Mouse (Mus musculus): Measurements from ENCODE around the gene Abca14. TPM values are rescaled to one million over a fixed set of nuclear protein-coding genes. Genes with fewer than 3 reads are reported as not detected.

The Abca14 gene
- not detected in 2 replicates for total RNA-seq (2012; rRNA removed)
- not detected in 2 replicates for total RNA-seq (2014; rRNA removed)
- polyA plus RNA-seq (2012; ENCODE audit: insufficient read length, low read depth), result not detected in 2 replicates

DNA sequence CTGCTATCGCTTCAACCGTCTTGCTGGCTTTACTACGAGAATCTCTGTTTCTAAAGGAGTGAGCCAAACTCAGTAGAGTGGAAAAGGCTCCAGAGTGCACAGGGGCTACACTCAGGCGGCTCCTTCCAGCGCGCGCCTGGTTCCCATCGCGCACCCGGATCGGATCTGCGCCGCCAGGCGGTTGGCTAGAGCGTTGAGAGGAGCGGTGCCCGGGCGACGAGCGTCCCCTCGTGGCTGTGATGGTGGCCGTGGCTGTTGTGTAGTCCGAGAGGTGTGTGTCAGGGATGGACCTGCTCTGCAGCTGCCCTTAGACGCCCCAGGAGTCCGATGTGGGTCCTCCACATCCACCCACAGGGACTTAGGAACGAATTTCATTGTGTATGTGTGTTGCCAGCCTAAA is at the start of gene Abca14:
Gene Abca14 (plus strand): TSS at position 173 of the 400 bp plus-strand sequence.
- Histone ChIP-seq H3K4me3 (replicated peaks in 1 of 3; ENCODE audit: low read depth in 2 of 3, low read length in 2 of 3, poor library complexity in 1 of 3) (no peak within 1 kb of the TSS), H3K27me3 (replicated peaks) (no peaks in the 10 kb centered on the region), H3K4me2 (ENCODE audit: insufficient read depth, low read depth, poor library complexity, severe bottlenecking) (no peak within 1 kb of the TSS), H3K9me3 (replicated peaks; ENCODE audit: low read length) (no peaks in the 10 kb centered on the region), H3K79me2 (replicated peaks; ENCODE audit: control insufficient read depth, extremely low read depth, insufficient read depth, poor library complexity, severe bottlenecking) (no peaks in the 10 kb centered on the region), H3K9ac (ENCODE audit: insufficient read depth, low read depth) (no peak within 1 kb of the TSS), H3K36me3 (replicated peaks in 1 of 2; ENCODE audit: control insufficient read depth in 1 of 2, insufficient read depth in 1 of 2, low read length in 1 of 2) (no peaks in the 10 kb centered on the region), H3K4me1 (ENCODE audit: control insufficient read depth in 1 of 2, insufficient read depth in 2 of 2) (no peaks in the 10 kb centered on the region), H3K27ac (ENCODE audit: insufficient read depth, low read depth) (no peak within 1 kb of the TSS)
- in situ Hi-C loops (cut with MboI; ENCODE audit: low pct_ligation_motif_present, low pct_unique_long_range_greater_than_20kb, low sequenced_read_pairs) (no loop called here), dilution Hi-C loops (cut with MboI; ENCODE audit: extremely low pct_ligation_motif_present, extremely low pct_unique_long_range_greater_than_20kb, low sequenced_read_pairs) (no loop called here)
- TF ChIP-seq USF2 (conservative IDR thresholded peaks at IDR 0.05; ENCODE audit: low read depth, low read length), result no peak
- DNase-seq (ENCODE audit: extremely low read depth), result no peak

DNA sequence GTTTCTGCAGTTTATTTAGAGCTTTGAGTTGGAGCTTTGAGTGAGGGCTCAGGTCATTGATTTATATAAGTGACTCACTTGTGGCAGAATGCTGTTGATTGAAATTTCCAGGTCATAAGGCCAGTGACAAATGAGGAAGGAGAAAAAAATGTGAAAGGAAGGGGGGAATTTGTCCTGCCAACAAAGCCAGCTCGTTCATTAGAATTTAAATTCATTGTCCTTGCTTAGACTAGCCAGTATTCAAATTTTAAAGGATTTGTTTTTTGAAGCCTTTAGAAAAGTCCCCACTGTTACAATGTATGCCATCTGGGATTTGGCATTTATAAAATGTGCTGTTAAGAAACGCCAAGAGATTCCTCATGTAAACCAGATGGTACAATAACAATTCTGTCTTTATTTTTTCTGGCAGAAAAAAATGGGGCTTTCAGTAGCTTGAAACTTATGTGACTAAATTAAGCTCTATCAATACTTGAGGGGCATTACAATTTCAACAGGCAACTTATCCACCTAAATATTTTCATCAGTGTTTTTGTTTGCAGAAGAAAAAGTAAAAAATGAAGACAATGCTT is 46.8 kb upstream of the Abca14 start:
- no peak overlapping the region for H3K9ac ChIP-seq (ENCODE audit: insufficient read depth, low read depth)
- H3K4me1 ChIP-seq (ENCODE audit: control insufficient read depth in 1 of 2, insufficient read depth in 2 of 2), result no peaks in the 10 kb centered on the region
- no peaks in the 10 kb centered on the region for H3K79me2 ChIP-seq (replicated peaks; ENCODE audit: control insufficient read depth, extremely low read depth, insufficient read depth, poor library complexity, severe bottlenecking)
- no peak overlapping the region for H3K27ac ChIP-seq (ENCODE audit: insufficient read depth, low read depth)
- no peaks in the 10 kb centered on the region for H3K36me3 ChIP-seq (replicated peaks in 1 of 2; ENCODE audit: control insufficient read depth in 1 of 2, insufficient read depth in 1 of 2, low read length in 1 of 2)
- H3K9me3 ChIP-seq (replicated peaks; ENCODE audit: low read length), result peaks cover 12% of the 10 kb centered on the region
- TF ChIP-seq TCF12 (IDR thresholded peaks at IDR 0.05; ENCODE audit: low read depth, low read length) (no peak), UBTF (IDR thresholded peaks at IDR 0.05; ENCODE audit: low read depth, low read length) (no peak), CTCF (conservative IDR thresholded peaks at IDR 0.05 in 1 of 2, IDR thresholded peaks at IDR 0.05 in 1 of 2; ENCODE audit: low read depth in 2 of 2, low read length in 2 of 2) (no peak), KAT2A (IDR thresholded peaks at IDR 0.05; ENCODE audit: insufficient replicate concordance, low read length) (no peak), POLR2AphosphoS2 (IDR thresholded peaks at IDR 0.05; ENCODE audit: low read depth, low read length) (no peak), ZKSCAN1 (IDR thresholded peaks at IDR 0.05; ENCODE audit: borderline replicate concordance, low read depth, low read length) (no peak), TBP (conservative IDR thresholded peaks at IDR 0.05; ENCODE audit: low read depth, low read length) (no peak), HCFC1 (IDR thresholded peaks at IDR 0.05; ENCODE audit: low read depth, low read length) (no peak), POLR2A (IDR thresholded peaks at IDR 0.05; ENCODE audit: low read depth, low read length) (no peak), MAZ (IDR thresholded peaks at IDR 0.05; ENCODE audit: low read depth, low read length) (no peak), JUN (IDR thresholded peaks at IDR 0.05; ENCODE audit: insufficient read depth, low read depth, low read length) (no peak), ZNF384 (IDR thresholded peaks at IDR 0.05; ENCODE audit: low read depth, low read length) (no peak), USF2 (conservative IDR thresholded peaks at IDR 0.05; ENCODE audit: low read depth, low read length) (no peak)
- no peaks in the 10 kb centered on the region for H3K27me3 ChIP-seq (replicated peaks)
- in situ Hi-C loops (cut with MboI; ENCODE audit: low pct_ligation_motif_present, low pct_unique_long_range_greater_than_20kb, low sequenced_read_pairs) (no loop called here), dilution Hi-C loops (cut with MboI; ENCODE audit: extremely low pct_ligation_motif_present, extremely low pct_unique_long_range_greater_than_20kb, low sequenced_read_pairs) (no loop called here)
- no peak for DNase-seq (ENCODE audit: extremely low read depth)
- no peak overlapping the region for H3K4me2 ChIP-seq (ENCODE audit: insufficient read depth, low read depth, poor library complexity, severe bottlenecking)
- no peak overlapping the region for H3K4me3 ChIP-seq (replicated peaks in 1 of 3; ENCODE audit: low read depth in 2 of 3, low read length in 2 of 3, poor library complexity in 1 of 3)

DNA sequence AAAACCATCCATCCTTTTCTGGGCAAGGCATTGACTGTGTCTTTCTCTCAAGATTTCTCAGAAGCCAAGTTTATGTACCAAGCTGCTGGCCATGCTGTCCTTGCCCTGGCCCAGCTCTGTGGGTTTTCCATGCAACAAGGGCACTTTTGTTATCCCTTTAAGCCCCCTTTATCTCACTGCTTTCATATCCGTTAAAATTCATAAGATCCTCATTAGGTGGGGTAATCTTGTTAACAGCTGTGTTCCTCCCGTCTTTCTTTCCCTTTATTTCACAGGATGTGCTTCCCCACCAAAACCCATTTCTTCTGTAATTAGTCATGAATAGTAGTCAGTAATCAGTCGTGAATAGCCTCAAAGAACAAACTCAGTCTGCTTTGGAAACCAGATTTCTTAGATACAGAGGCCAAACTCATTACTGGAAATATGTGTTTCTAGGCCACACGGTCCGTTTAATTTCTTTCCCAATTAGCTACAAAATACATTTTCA is 46.1 kb upstream of the Abca14 start:
- in situ Hi-C loops (cut with MboI; ENCODE audit: low pct_ligation_motif_present, low pct_unique_long_range_greater_than_20kb, low sequenced_read_pairs), result no loop called here
- Histone ChIP-seq H3K4me3 (replicated peaks in 1 of 3; ENCODE audit: low read depth in 2 of 3, low read length in 2 of 3, poor library complexity in 1 of 3) (no peak overlapping the region), H3K4me2 (ENCODE audit: insufficient read depth, low read depth, poor library complexity, severe bottlenecking) (no peak overlapping the region), H3K27me3 (replicated peaks) (no peaks in the 10 kb centered on the region), H3K36me3 (replicated peaks in 1 of 2; ENCODE audit: control insufficient read depth in 1 of 2, insufficient read depth in 1 of 2, low read length in 1 of 2) (no peaks in the 10 kb centered on the region), H3K9me3 (replicated peaks; ENCODE audit: low read length) (peaks cover 12% of the 10 kb centered on the region), H3K79me2 (replicated peaks; ENCODE audit: control insufficient read depth, extremely low read depth, insufficient read depth, poor library complexity, severe bottlenecking) (no peaks in the 10 kb centered on the region), H3K27ac (ENCODE audit: insufficient read depth, low read depth) (no peak overlapping the region), H3K9ac (ENCODE audit: insufficient read depth, low read depth) (no peak overlapping the region), H3K4me1 (ENCODE audit: control insufficient read depth in 1 of 2, insufficient read depth in 2 of 2) (no peaks in the 10 kb centered on the region)
- TF ChIP-seq ZKSCAN1 (IDR thresholded peaks at IDR 0.05; ENCODE audit: borderline replicate concordance, low read depth, low read length) (no peak), PAX5 (IDR thresholded peaks at IDR 0.05; ENCODE audit: low read length) (no peak), JUND (conservative IDR thresholded peaks at IDR 0.05; ENCODE audit: low read depth, low read length) (no peak), MAFK (IDR thresholded peaks at IDR 0.05; ENCODE audit: insufficient replicate concordance, low read length) (no peak), POLR2A (IDR thresholded peaks at IDR 0.05; ENCODE audit: low read depth, low read length) (no peak), NRF1 (IDR thresholded peaks at IDR 0.05; ENCODE audit: low read depth, low read length) (no peak), MAZ (IDR thresholded peaks at IDR 0.05; ENCODE audit: low read depth, low read length) (no peak), CHD2 (IDR thresholded peaks at IDR 0.05; ENCODE audit: low read length) (no peak), RAD21 (IDR thresholded peaks at IDR 0.05; ENCODE audit: low read depth, low read length) (no peak), CTCF (conservative IDR thresholded peaks at IDR 0.05 in 1 of 2, IDR thresholded peaks at IDR 0.05 in 1 of 2; ENCODE audit: low read depth in 2 of 2, low read length in 2 of 2) (no peak), USF1 (IDR thresholded peaks at IDR 0.05; ENCODE audit: low read depth, low read length) (no peak), ELF1 (IDR thresholded peaks at IDR 0.05; ENCODE audit: low read depth, low read length) (no peak), USF2 (conservative IDR thresholded peaks at IDR 0.05; ENCODE audit: low read depth, low read length) (no peak), ZMIZ1 (IDR thresholded peaks at IDR 0.05; ENCODE audit: low read depth, low read length) (no peak), TCF12 (IDR thresholded peaks at IDR 0.05; ENCODE audit: low read depth, low read length) (no peak), BHLHE40 (IDR thresholded peaks at IDR 0.05; ENCODE audit: low read depth, low read length) (no peak), GABPA (IDR thresholded peaks at IDR 0.05; ENCODE audit: insufficient replicate concordance, low read depth, low read length) (no peak)
- no peak for DNase-seq (ENCODE audit: extremely low read depth)
- dilution Hi-C loops (cut with MboI; ENCODE audit: extremely low pct_ligation_motif_present, extremely low pct_unique_long_range_greater_than_20kb, low sequenced_read_pairs), result no loop called here

Measured in CH12.LX (cell line).